Mouse (Mus musculus) c-Kit-positive CD71-positive TER-119-positive erythroid progenitor cells, embryonic 14.5 days (primary cell): Measurements from ENCODE around the gene Ephb2.

Experiments
- DNase-seq: peaks from one replicate; pipeline ENCODE4 v3.0.0-alpha.2; 2013; ENCODE audit warnings: low spot score

The Ephb2 gene

DNA sequence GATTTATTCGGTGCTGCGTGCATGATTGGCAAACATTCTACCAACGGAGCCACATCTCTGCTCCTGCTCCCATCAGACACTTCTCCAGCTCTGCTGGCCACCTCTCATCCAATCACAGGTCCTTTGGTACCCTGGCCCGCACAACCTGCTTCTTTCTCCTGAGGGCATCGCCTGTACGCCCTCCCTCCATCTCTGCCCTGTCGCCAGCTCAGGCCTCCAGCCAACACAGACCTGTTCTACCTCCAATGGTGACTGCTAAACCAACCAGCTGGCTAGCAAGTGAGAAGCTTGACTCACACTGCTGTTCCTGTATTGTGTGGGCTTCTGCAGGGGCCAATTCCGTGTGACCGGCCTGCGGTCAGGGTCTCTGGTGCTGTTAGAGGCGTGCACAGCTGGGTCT, 134.6 kb downstream of the Ephb2 start:
- no peak for DNase-seq

DNA sequence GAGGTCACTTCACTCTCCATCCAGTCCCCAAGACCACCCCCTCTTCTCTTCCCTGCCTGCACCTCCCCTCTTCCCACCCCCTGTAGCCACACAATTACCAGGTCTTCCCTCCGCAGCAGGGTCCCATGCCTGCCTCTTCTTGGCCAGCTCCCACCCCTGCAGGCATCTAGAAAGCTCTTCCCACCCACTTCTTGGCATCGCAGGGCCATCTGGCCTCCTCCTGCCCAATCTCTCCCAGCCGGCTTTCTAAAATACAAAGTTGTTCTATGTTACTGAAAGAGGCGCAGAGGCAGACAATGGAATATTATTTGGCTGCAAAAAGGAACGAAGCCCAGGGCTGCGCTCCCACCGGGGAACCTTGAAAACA, 136.7 kb downstream of the Ephb2 start:
- no peak for DNase-seq

DNA sequence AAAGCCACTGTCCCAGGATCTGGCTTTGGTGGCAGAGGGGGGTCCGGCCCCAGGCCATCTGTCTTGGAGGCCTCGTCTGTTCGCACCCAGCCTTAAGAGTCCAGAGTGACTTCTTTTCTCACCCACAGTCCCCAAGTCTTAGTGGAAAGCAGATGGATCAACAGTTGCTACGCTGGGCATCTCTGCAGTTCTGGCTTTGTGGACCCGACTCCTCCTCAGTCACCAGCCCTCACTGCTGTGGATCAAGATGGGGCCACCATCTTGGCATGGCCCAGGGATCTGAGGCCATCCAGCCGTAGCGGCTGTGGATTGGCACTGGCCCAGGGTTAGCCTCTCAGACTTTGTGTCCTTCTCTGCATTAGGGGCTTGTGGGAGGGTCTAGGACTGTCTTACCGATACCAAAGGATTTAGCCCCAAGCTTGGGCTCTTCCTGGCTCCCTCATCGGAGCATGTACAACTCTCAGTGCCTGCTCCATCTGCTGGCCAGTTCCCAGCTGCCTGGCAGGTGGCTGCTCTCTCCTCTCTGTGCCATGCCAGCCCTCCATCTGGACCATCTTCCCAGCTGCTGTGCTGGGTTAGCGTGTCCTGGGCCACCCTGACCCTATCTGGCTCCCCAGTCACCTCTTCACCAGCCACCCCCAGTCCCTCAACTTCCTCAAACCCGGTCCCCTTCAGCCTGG, 137.2 kb downstream of the Ephb2 start:
- DNase-seq = no peak

DNA sequence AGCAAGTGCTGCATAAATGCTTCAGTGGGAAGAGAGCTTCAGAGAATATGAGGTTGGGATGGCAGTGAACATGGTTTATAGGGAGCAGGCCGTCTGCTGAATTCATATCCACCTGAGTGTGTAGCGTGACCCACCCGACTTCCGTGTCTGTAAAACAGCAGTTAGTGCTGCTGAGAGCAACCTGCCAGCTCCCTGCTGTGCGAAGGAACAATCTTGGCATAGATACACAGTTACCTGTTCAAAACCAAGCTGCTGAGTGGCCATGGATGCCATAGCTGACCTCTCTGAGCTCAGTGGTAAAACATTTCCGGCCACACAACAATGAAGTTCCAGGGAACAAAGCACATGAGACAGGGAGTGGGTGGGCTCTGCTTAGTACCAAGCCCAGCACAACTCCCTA, 138.5 kb downstream of the Ephb2 start:
- no peak for DNase-seq

DNA sequence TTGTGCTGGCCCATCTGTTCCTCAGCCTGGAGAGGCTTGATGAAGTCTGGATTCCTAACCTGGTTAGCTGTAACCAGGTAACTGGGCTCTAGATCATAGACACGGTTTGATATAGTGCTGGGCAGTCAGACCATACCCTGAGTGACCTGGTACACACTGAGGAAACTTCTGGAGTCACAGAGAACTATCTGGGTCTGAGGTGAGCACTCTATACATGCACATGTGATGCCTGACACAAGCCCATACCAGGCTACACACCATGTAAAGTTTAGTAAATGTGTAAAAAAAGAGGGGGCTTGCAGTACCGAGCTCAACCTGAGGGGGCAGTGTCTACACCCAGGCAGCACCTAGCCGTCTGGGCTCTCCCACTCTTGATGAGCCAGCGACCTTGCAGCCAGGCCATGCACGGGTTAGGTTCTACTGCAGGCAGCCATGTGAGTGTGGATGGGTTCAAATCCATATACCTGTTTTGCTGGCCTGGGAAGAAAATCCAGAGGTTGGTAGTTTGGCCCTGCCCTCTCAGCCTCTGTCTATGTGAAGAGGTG, 139.3 kb downstream of the Ephb2 start:
- peak; percentile 30 for DNase-seq

DNA sequence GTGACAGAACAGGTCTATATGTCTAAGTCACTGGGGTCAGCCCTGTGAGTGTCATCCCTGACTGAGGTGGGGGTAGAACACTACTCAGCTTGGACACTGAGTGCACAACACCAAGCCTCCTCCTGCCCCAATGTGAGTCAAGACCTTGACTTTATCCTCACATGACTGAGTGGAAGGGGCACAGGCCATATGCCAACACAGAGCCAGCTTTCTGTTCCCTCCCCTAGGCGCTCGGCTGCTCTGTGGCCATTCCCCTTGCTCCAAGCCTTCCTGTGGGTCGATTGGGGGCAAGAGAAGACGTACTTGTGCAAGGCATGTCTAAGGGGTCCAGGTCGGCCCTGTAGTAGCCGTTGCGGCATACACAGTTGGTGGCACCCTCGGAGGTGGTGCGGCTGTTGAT, 140.1 kb downstream of the Ephb2 start:
- DNase-seq = no peak

DNA sequence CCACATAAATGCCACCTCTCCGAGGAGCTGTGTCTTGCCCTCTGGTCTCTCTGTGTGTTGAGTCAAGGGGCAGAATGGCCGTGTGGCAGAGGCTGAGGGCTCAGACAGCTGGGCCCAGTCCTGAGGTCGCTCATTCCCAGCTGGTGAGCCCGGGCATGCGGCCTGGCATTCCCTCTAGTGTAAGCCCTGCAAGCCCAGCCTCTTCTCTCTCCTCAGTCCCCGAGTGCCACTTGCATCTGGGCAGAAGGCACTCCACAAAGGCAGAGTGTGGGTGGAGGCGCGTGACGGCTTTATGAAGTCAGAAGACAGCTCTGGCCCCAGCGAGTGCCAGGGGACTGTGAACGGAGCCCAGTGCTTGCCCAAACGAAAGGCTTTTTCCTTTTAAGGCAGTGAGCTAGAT, 145.8 kb downstream of the Ephb2 start:
- no peak for DNase-seq

DNA sequence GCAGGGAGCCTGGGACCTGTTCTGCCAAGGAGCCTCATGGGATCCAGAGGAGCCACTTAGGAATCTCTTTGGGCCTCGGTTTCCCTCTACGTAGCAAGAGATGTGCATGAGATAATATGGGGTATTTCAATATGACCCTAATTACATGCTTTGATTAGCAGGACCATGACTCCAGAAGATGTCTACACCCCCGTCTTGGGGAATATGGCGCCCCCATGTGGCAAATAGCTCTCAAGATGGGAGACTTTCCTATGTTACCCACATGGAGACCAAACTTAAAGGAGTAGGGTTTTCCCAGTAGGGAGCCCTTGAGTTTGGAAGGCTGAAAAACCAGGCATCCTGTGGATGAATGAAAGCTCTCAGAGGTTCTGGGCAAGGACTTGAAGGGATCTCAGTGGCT, 147.7 kb downstream of the Ephb2 start:
- no peak for DNase-seq

DNA sequence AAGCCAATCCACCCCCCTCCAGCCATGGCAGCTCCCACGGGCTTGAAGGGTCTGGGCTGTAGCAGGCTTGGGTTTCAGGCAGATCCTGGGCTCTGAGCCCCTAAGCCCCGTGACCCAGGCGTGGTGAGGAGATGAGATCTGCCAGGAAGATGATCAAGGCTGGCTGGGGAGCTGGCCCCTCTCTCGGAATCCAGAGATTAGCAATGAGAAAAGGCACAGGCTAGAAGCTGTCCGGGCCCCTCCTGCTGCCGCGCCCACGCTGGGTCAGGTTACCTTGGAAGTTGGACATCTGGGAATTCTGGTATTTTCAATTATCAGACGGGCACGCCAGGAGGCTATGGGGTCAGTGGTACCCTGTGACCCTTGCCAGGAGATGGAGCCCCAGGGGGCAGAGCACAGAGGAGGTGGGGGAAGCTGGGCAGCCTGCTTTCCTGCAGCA, 150.3 kb downstream of the Ephb2 start:
- no peak for DNase-seq

DNA sequence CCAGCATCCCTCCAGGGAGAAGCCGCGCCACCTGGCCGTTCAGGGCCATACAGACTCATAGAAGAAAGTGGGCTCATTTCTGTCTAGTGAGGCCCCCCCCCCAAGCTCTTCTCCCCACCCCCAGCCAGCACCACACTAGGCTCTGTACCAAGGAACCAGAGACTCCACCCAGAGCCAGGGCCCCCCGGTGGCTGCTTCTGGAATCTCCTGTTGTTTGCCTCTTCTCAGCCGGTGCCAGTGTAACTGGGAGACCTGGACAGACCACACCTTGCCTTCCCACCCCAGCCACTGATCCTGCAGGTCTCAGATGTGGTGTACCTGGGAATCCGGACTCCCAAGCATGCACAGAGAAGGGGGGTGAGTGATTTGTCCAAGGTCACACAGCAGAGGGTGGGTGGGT, 151.3 kb downstream of the Ephb2 start:
- DNase-seq = no peak

DNA sequence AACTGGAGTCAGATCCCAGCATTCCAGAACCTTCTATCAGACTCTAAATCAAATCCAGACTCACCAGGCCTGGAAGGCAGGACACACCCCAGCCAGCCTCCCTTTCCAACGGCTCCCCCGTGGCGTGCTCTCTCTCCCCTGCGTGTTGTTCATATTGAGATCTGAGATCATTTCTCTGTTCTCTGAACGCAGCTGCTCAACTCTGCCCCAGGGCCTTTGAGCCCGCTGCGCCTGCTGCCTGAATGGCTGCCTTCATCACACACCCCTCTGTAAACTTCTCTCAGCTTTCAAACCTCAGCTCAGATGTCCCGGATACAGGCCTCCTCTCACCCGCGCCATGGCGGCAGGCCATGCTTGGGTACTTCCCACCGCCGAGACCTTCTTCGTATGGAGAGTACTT, 155.1 kb downstream of the Ephb2 start:
- DNase-seq = no peak

DNA sequence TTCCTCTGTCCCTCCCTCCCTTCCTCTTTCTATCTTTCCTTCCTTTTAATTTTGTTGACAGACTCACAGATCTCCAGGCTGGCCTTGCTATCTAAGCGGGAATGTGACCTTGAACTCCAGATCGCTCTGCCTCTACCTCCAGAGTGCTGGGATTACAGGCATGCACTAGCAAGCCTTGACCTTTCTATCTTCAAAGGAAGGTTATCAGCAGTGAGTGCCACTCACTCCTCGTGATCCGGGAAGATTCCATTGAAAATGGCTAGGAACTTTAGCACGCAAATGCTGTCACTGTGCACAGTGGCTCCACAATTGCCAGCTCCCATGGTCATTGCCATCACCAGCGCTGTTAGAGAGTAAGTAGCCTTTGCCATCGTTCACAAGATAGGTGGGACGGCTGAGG, 156.6 kb downstream of the Ephb2 start:
- DNase-seq = no peak

DNA sequence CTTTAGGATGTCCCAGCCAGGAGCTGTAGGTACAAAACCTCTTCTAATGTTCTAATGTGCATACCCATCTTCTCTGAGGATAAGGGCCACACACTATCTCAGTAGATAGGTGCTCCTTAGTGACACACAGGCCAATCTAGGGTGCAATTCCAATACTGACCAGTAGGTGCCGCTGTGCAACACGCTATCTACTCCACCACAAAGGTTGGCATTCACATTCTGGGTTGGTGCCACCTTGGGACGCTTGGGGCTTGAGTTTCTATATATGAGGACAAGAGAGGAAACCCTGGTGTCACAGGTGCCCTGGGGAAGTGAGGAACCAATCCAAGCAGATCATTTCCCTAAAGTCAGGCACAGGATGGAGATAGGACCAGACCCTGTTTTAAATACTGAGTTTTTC, 157.3 kb downstream of the Ephb2 start:
- peak; percentile 70 for DNase-seq

DNA sequence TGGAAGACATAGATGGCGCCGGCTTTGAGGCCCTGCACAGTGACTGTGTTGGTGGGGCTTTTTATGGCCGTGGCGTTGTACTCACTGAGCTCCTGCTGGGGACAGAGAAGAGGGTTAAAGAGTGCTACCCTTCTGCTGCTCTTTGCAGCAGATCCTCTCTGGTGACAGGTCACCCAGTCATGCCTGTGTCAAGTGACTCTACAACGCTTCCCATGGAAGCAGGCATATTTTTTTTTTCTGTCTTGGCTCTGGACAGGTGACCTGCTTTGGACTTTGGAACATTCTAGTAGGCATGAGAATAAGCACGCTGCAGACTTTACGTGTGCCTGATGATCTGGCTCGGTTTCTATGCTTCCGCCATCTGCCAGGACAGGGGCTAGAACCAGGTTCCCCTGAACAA, 160.3 kb downstream of the Ephb2 start:
- DNase-seq = no peak

DNA sequence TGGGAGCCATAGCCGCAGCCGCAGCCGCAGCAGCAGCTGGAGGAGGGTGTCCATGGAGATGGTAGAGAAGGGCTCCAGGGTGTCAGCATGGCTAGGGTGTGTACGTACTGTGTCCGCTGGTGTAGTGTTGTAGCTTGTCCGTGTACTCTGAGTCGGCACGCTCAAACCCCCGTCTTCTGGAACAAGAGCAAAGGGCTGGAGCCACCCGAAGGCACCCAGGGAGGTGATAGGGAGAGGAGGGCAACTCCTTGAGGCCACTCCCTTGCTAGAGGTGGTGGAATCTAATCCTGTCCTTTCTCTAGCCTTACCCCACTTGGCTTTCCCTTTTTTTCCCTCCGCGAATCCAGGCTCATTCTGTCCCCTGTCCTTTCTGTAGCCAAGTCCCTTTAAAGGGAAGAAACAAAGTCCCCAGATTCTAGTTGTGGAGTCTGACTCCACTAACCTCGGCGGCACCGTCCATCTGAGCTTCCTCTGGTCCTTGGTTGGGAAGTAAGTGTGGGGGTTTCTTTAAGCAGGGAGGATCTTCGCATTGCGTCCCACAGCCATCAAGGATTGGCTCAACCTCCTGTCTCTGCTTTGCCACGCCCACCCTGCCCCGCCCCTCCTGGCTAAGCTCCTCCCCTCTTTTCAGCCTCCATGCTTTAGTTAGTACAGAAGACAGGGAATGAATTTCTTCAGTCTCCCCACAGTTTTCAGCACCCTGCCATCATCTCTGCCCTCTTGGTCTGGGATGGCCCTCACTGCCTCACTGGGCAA, 163.3 kb downstream of the Ephb2 start:
- DNase-seq = no peak

DNA sequence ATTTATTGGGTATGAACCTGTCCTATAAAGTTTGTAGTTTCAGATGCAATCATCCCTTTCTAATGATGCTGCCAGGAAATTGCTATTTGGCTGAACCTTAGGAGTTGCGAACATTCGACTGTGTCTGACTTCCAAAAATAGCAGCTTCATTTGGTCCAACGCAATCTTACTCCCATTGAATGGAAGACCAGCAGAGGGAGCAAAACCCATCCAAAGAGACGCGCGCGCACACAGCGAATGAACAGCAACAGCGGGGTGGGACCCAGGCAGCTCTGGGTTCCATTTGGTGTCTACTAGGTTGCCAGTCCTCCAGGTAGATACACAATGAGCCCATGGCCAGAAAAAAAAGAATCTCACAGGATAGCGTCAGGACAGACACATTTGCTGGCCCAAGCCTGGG, 168.0 kb downstream of the Ephb2 start:
- no peak for DNase-seq

DNA sequence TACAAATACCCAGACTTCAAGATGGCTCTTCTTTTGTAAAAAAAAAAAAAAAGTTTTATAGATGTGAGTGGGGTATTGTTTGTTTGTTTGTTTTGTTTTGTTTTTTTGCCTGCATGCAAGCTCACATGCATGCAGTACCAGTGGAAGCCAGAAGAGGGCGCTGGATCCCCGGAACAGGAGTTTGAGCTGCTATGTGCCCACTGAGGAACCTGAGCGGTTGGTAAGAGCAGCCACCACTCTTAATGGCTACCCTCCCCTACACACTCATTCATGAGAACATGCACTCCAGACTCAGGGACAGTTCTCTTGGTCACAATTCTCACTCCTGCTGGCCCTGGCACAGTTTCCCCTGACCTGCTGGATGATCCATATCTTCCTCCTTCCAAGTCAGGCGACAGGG, 169.8 kb downstream of the Ephb2 start:
- no peak for DNase-seq

DNA sequence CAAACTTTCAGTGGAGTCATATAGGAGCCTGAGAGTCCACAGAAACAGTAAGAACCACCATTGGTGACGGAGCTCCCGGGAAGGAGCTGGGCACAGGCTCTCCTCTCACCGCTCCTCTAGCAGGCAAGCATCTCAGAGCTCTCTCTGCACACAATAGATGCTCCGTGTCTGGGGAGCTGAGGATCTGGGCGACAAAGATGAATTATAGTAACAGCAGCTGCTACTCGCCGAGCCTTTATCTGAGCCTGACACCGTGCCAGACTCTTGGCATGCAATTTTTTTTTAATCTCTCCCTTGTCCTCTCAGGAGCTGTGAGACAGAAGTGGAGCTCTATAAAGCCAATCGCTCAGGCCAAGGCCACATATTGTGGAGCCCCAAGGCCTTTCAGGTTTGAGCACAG, 170.7 kb downstream of the Ephb2 start:
- no peak for DNase-seq

DNA sequence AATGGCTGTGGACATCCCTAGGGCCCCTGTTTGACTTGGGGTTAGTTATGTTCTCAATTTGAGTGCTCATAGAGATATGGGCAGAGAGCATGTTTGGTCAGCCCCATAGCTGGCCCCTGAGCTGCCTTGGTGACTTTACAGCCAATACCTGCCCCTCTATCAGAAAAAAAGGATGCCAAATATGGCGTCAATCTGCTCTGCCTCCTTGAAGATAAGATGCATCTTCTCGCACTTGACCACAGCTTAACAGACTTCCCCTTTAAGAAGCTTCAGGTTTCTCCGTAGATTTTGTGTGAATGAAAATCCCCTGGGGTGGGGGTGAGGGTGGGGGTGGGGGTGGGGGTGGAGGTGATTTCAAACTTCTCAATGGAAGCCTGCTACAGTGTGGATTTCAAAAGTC, 177.9 kb downstream of the Ephb2 start:
- DNase-seq = no peak

DNA sequence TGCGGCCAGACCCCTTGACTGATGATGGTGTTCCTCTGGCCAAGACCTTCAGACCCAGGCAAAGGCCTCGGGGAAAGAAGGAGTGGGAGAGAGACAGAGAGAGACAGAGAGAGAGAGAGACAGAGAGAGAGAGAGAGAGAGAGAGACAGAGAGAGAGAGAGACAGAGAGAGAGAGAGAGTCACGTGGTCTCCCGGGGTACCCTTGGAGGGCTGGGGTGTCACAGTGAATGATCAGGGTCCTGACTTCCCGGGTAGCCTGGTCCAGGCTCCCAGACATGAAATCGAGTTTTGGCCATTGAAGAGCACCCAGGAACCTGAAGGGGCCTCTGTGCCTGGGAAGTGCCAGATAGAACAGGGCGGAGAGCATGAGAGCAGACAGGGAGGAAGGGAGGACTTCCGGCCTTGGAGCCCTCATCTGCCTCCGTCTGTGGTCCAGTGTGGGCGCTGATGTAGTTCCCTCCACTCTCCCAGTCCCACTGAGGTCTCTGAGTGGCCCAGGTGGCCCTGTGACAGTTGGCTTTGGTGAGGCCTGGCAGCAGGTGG, 182.0 kb downstream of the Ephb2 start:
- DNase-seq = no peak

DNA sequence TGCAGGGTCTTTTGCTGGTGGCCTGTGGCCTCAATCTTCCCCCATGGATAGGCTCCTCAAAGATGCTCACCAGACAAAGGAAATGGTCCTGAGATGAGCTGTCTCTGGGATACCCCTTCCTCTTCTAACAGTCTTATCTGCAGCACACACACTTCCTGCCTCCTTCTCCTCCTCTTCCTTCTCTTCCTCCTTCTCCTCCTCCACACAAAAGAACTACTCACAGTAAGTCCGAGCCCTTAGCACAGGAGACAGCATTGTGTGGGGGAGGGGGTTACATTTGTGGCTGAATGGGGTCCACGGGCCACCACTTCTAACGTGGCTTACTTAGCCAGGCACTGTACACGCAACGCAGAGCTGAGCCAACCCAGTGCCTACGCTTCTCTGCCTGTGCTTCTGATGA, 182.8 kb downstream of the Ephb2 start:
- no peak for DNase-seq

DNA sequence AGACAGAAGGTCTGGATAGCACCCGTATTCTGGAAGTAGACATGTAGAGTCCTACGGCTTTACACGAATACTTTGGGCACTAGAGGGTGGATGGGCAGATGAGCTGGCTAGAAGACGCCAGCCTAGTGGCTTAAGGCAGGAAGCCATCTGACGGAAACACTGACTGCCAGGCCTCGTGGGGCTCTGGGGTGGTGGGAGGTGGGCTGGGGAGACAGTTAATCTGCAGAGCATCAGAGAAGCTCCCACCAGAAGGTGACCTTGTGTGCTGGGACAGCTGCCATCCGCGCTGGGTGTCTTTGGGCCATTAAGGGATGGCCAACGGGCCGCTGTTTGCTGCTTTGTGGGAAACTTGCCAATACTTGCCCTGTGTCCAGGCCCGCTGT, 183.3 kb downstream of the Ephb2 start:
- no peak for DNase-seq

DNA sequence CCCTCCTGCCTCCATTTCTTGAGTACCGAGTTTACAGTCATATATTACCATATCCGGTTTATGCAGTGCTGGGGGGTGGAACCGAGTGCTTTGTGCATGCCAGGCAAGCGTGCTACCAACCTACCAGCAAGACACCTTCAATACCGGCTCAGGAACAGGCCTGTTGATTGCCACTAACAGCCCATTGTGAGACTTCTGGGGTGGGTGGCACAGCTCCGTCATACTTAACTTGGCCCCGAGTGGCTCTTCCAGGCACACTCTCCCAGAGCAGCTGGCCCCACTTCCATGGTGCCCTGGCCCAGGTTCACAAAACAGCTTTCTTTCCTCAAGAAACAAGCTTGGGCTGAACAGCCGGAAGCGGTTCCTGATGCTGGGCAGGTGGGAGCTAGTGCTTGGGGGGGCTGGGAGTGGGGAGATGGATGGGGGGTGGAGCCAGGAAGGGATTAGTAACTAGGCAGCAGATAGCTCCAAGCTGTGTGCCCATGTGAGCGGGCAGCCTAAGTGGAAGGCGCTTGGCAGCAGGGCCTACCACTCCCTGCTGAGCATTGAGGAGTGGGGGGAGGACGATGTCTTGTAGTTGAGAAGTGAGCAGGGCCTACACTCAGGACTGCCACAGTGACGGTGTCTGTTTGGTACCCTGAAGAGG, 183.8 kb downstream of the Ephb2 start:
- DNase-seq = no peak
